Mouse (Mus musculus) bone marrow, adult 2 months (tissue): ENCODE results near the gene Fam207a. TPM values are rescaled to one million over a fixed set of nuclear protein-coding genes. Genes with fewer than 3 reads are reported as not detected.
A peak's percentile ranks its signal among the peaks of the same experiment; 100 is the strongest.

ENCODE experiments used
- H3K27ac ChIP-seq: fragments of 200-500 bp; 2 replicates; pipeline ENCODE4 v1.5.1; 2012; ENCODE audit warnings: low read depth, mild to moderate bottlenecking, control low read depth, inconsistent platforms, low read length; ENCODE audit not compliant: control insufficient read depth, poor library complexity, insufficient read depth
- H3K4me1 ChIP-seq: fragments of 200-500 bp; 2 replicates; pipeline ENCODE4 v1.6.1; 2011; ENCODE audit warnings: low read length; ENCODE audit not compliant: control insufficient read depth, insufficient read depth
- H3K4me3 ChIP-seq: fragments of 200-500 bp; replicated peaks from 2 replicates; pipeline ENCODE3; 2011; ENCODE audit warnings: mild to moderate bottlenecking, low read depth, low read length, control low read depth; ENCODE audit not compliant: control insufficient read depth
- CTCF ChIP-seq: fragments of 200-500 bp; IDR thresholded peaks from 2 replicates; pipeline ENCODE4 v1.5.1; 2011; ENCODE audit warnings: low read length, control low read depth; ENCODE audit not compliant: control insufficient read depth, insufficient read depth
- POLR2A ChIP-seq: fragments of 200-500 bp; IDR thresholded peaks from 2 replicates; pipeline ENCODE4 v1.6.1; 2011; ENCODE audit warnings: low read depth, mild to moderate bottlenecking, control low read depth, low read length, borderline replicate concordance; ENCODE audit not compliant: control insufficient read depth
- WGBS: fragments of 180-500 bp; shearing (Covaris S2); methylation state at CpG from one replicate; pipeline ENCODE4 v1.1.7; 2018; 5-methylcytosine and 5-hydroxymethylcytosine counted together
- polyA plus RNA-seq: library from polyadenylated mRNA; stranded (reverse); fragments of >200 nt; gene quantifications from 2 replicates; pipeline ENCODE4 v1.2.4, GENCODE M21; 2011; ENCODE audit warnings: low replicate concordance; ENCODE audit not compliant: missing spikeins, insufficient read depth, insufficient read length

Fam207a gene
- polyA plus RNA-seq, 1 experiment: 29.2 TPM

DNA sequence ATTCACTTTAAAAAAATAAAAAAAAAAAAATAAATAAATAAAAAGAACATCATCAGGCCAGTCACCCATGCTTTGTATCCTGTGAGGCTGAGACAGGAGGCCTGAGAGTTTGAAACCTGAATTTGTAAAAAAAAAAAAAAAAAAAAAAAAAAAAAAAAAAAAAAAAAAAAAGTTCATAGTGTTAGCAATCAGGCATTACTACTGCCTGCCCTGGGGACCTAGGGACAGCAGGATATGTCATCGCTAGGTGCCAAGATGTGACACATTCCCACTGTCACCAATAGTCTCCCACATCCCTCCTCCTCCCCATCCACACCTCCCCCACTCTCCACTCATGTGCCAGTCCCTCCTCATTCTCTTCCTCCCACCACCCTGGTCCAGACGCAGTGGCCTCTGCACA, 10.9 kb upstream of the Fam207a start:
- Histone ChIP-seq H3K4me3 (no peak overlapping the region), H3K27ac (no peak overlapping the region), H3K4me1 (peaks cover 5% of the 10 kb centered on the region; the same call in 1 of the 2 replicates)
- TF ChIP-seq POLR2A: no peak
- no peak for TF ChIP-seq CTCF
- WGBS: 80% methylated on average over 2 of the region's 2 CpGs

- Histone ChIP-seq H3K4me3 (no peak overlapping the region), H3K27ac (peak overlapping the region; percentile 65), H3K4me1 (peaks cover 6% of the 10 kb centered on the region; the same call in 1 of the 2 replicates)
- TF ChIP-seq CTCF (no peak), POLR2A (no peak)
- 5% methylated on average over 7 of the region's 7 CpGs for WGBS
Observed at GRCm38 (mm10) chr10:77523321-77523720, 7.7 kb upstream of the Fam207a start.

DNA sequence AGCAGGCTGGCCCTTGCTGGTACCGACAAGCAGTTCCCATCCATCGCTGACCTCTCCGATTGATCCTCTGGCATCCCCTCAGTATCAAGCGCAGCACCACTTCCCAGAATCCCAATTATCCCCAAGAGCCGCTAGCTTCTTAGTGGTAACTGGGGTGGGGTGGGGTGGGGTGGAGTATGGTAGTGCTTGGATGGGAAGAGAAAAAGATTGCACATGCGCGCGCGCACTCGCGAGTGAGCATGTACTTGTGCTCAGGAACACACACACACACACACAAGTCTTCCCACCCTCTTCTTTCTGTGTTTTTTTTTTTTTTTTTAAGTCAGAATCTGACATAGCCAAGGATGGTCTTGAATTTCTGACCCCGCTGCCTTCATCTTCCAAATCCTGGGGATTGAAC, 7.2 kb upstream of the Fam207a start:
- Histone ChIP-seq H3K4me1 (peaks cover 6% of the 10 kb centered on the region; the same call in 1 of the 2 replicates), H3K4me3 (peak overlapping the region; percentile 49), H3K27ac (peak overlapping the region; percentile 93)
- TF ChIP-seq POLR2A (no peak), CTCF (no peak)
- WGBS: 22% methylated on average over 12 of the region's 12 CpGs

DNA sequence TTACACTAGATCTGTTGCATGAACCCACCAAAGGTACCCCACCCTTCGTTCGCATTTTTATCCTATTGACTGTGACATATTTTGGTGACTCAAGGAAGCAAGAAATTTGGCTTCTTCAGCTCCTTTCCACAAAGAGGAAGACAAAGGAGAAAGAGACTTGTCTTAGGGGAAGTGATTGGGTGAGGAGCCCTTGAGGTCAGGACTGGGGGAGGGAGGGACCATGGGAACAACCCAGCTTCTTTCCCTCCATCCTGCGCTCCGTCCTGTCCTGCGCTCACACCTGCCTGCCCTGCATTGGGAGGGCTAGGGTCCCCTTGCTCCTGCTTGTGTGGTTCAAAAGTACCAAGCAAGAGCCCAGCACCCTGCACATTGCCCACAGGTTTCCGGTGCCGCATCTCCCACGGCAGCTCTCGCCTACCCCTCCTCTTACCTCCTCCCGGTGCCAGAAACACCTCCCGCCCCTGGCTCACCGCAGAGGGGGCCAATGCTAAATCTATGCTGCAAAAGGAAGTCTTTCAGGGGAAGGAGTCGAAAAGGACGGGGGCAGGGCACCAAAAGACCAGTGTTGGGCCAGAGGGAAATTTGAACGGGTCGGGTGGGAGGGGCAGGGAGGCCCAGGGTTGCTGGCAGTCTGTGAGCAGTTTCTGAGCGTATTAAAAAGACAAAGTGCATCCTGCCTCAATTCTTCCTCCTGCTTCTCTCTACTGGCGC, 6.6 kb upstream of the Fam207a start:
- under 1% methylated on average over 18 of the region's 18 CpGs for WGBS
- no peak for TF ChIP-seq CTCF
- peak; percentile 31; the same call in 1 of the 2 replicates for TF ChIP-seq POLR2A
- peak overlapping the region; percentile 59 for H3K4me3 ChIP-seq

DNA sequence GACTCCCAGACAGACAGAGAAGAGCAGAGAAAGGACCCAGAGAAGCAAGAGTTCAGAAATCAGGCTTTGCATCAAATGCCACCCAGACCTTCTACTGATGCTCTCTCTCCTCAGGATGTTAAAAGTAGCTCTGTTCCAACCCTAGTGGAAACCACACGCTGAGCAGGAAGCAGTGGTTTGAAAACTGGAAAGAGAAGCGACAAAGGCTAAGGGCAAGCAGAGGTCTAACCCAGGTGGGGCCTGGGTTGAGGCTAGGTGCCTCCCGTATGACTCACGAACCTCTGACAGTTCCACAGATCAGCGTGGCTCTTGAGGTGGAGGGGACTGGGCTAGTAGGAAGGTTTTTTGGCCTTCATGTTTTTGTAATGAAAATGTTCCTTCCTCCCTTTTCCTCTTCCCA, 4.9 kb upstream of the Fam207a start:
- Histone ChIP-seq H3K4me3 (no peak overlapping the region), H3K27ac (peak overlapping the region; percentile 65), H3K4me1 (peaks cover 6% of the 10 kb centered on the region; the same call in 1 of the 2 replicates)
- WGBS: 14% methylated on average over 5 of the region's 5 CpGs
- no peak for TF ChIP-seq CTCF
- no peak for TF ChIP-seq POLR2A

More for the DNA sequence above, 6.6 kb upstream of the Fam207a start:
- Histone ChIP-seq H3K27ac (peak overlapping the region; percentile 93), H3K4me1 (peaks cover 6% of the 10 kb centered on the region; the same call in 1 of the 2 replicates)

GRCm38 (mm10) chr10:77519191-77519590, 3.6 kb upstream of the Fam207a start:
- Histone ChIP-seq H3K27ac (peak overlapping the region; percentile 28; the same call in 1 of the 2 replicates), H3K4me1 (peaks cover 6% of the 10 kb centered on the region; the same call in 1 of the 2 replicates), H3K4me3 (no peak overlapping the region)
- whole genome bisulfite sequencing: 24% methylated on average over 3 of the region's 3 CpGs
- TF ChIP-seq POLR2A (no peak), CTCF (no peak)

DNA sequence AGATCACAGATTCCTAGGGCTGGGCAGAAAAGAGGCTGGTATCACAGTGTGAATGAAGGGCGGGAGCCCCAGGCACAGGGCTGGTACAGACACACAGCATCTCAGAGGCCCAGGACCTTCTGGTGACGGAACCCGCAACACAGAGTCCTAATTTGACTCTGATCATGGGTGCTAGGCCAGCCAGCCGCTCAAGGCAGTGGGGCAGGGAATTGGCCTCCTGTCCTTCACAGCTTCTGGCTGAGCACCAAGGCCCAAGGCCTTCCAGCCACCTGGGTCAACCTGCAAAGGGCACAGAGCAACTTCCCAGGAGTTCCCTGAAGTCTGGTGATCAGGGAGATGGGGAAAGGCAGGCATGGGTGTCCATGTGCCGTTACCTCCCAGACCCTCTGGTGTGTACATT, 2.2 kb upstream of the Fam207a start:
- no peak overlapping the region for H3K4me3 ChIP-seq
- no peak overlapping the region; the same call in 1 of the 2 replicates for H3K27ac ChIP-seq
- WGBS: 94% methylated on average over 5 of the region's 5 CpGs
- TF ChIP-seq POLR2A (no peak), CTCF (no peak)
- peaks cover 5% of the 10 kb centered on the region; the same call in 1 of the 2 replicates for H3K4me1 ChIP-seq

GRCm38 (mm10) chr10:77517066-77517620, 1.6 kb upstream of the Fam207a start:
- H3K4me1 ChIP-seq: peaks cover 5% of the 10 kb centered on the region; the same call in 1 of the 2 replicates
- no peak overlapping the region for H3K4me3 ChIP-seq
- TF ChIP-seq POLR2A (no peak), CTCF (peak; percentile 97)
- peak overlapping the region; percentile 31; the same call in 1 of the 2 replicates for H3K27ac ChIP-seq
- 30% methylated on average over 20 of the region's 20 CpGs for WGBS
